In the genomic region with DNA sequence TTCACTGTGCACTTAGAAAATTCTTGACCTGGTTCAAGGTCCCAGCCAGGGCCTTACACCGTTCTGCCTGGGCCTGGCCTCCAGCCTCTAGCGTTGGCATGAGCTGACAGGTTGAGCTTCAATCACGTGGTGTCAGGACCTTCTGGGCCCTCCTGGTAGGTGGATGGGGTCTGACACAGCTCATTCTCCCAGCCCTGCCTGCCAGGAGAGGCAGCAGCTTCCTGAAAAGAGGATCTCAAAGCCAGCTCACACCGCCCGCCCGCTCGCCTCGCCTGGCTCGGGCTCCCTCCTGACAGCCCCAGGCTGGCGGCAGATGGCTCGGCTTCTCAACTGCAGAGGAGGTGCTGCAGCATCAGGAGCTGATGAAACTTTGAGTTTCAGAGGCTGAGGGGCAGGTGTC, we compare ENCODE assay signal across 10 mouse cellular contexts.
DNase-seq lines count a peak whose midpoint lies in the region; ATAC-seq lines count a peak whose summit lies in the region.
"Had no signal": no experiment of that assay in that cellular context is flagged by ENCODE, and none has a peak within 500 bp of the region (broad histone marks: within the 10 kb centered on the region; RNA-seq: fewer than 3 reads in every experiment).

No protein-coding gene starts in this region.

- no peaks in the 10 kb centered on the region for H3K36me3 ChIP-seq in embryonic facial prominence, embryonic 10.5 days (replicated peaks)
- H3K36me3 ChIP-seq in midbrain, embryonic 16.5 days (ENCODE audit: control insufficient read depth, insufficient read depth, low read length) = no peaks in the 10 kb centered on the region
- H3K36me3 ChIP-seq: embryonic facial prominence, embryonic 15.5 days; liver, embryonic 15.5 days had no signal

- no peak overlapping the region for H3K4me2 ChIP-seq in midbrain, embryonic 16.5 days (ENCODE audit: low read length)
- H3K4me2 ChIP-seq: embryonic facial prominence, embryonic 15.5 days; liver, embryonic 15.5 days had no signal

- H3K4me1 ChIP-seq in embryonic facial prominence, embryonic 10.5 days = peaks cover 28% of the 10 kb centered on the region
- peaks cover 18% of the 10 kb centered on the region for H3K4me1 ChIP-seq in midbrain, embryonic 16.5 days (ENCODE audit: control insufficient read depth, insufficient read depth, low read length)
- H3K4me1 ChIP-seq: liver, embryonic 15.5 days had no signal

- H3K9me3 ChIP-seq in embryonic facial prominence, embryonic 10.5 days = no peaks in the 10 kb centered on the region
- no peaks in the 10 kb centered on the region for H3K9me3 ChIP-seq in midbrain, embryonic 16.5 days (replicated peaks; ENCODE audit: control insufficient read depth, low read length, poor library complexity, severe bottlenecking)
- H3K9me3 ChIP-seq: embryonic facial prominence, embryonic 15.5 days; liver, embryonic 15.5 days had no signal

- DNase-seq in heart, postnatal 4 days = peak; percentile 6
- no peak for DNase-seq in heart, adult 18-20 months
- peak; percentile 55 for DNase-seq in embryonic facial prominence, embryonic 10.5 days (ENCODE audit: low spot score)
- peak; percentile 70 to 71 for DNase-seq in layer of hippocampus, adult 18-20 months (ENCODE audit: low spot score in 2 of 2)
- no peak for DNase-seq in urinary bladder, postnatal 10 days (ENCODE audit: low spot score)
- DNase-seq in Muller cell, postnatal 12 days (ENCODE audit: inconsistent ontology term) = no peak

- no peak overlapping the region for H3K27ac ChIP-seq in embryonic facial prominence, embryonic 10.5 days (replicated peaks)
- H3K27ac ChIP-seq in midbrain, embryonic 16.5 days (ENCODE audit: low read length) = peak overlapping the region; percentile 41; the same call in 1 of the 2 replicates
- H3K27ac ChIP-seq: embryonic facial prominence, embryonic 15.5 days; liver, embryonic 15.5 days had no signal

- H3K9ac ChIP-seq in midbrain, embryonic 16.5 days (ENCODE audit: low read depth, low read length) = peak overlapping the region; percentile 52; the same call in 1 of the 2 replicates
- H3K9ac ChIP-seq: embryonic facial prominence, embryonic 15.5 days; liver, embryonic 15.5 days had no signal

- peaks cover 62% of the 10 kb centered on the region for H3K27me3 ChIP-seq in embryonic facial prominence, embryonic 10.5 days (replicated peaks; ENCODE audit: low read depth, poor library complexity, severe bottlenecking)
- H3K27me3 ChIP-seq in midbrain, embryonic 16.5 days (ENCODE audit: control insufficient read depth, insufficient read depth, low read depth, low read length) = no peaks in the 10 kb centered on the region
- H3K27me3 ChIP-seq: liver, embryonic 15.5 days had no signal

- ATAC-seq in midbrain, embryonic 16.5 days = peak; percentile 26; the same call in 1 of the 2 replicates
- no peak for ATAC-seq in CD4-positive, CD25-positive, alpha-beta regulatory T cell, adult 4 months

- 17% methylated on average over 11 of the region's 11 CpGs for WGBS in embryonic facial prominence, embryonic 10.5 days
- WGBS in midbrain, embryonic 16.5 days = 15% methylated on average over 11 of the region's 11 CpGs

- no peak overlapping the region for H3K4me3 ChIP-seq in embryonic facial prominence, embryonic 10.5 days
- no peak overlapping the region for H3K4me3 ChIP-seq in midbrain, embryonic 16.5 days (ENCODE audit: low read depth, low read length)
- H3K4me3 ChIP-seq: embryonic facial prominence, embryonic 15.5 days; liver, embryonic 15.5 days had no signal

Comparison
In these comparisons a context has a peak if more than half of its experiments do, and no peak if none do; other contexts are left out.
1. DNase-seq: peak in heart, postnatal 4 days (single experiment), embryonic facial prominence, embryonic 10.5 days (single experiment) and layer of hippocampus, adult 18-20 months (2 of 2); none in heart, adult 18-20 months (0 of 2), urinary bladder, postnatal 10 days (single experiment) and Muller cell, postnatal 12 days (single experiment).